Mouse (Mus musculus) testis, adult 2 months (tissue): Measurements from ENCODE around the gene Syt2.

ENCODE experiments used
- CTCF ChIP-seq: fragments of 200-500 bp; IDR thresholded peaks from 2 replicates; pipeline ENCODE4 v1.5.1; 2012; ENCODE audit warnings: low read depth, mild to moderate bottlenecking, inconsistent platforms, low read length, moderate library complexity; ENCODE audit not compliant: control insufficient read depth, insufficient read depth, insufficient replicate concordance
- POLR2A ChIP-seq: fragments of 200-500 bp; IDR thresholded peaks from 2 replicates; pipeline ENCODE4 v1.6.1; 2012; ENCODE audit warnings: low read depth, mild to moderate bottlenecking, inconsistent platforms, low read length, moderate library complexity; ENCODE audit not compliant: control insufficient read depth

GRCm38 (mm10) chr1:134759133-134759532 lies 112.7 kb downstream of the Syt2 start:
- no peak for TF ChIP-seq CTCF
- TF ChIP-seq POLR2A, result no peak
